Mouse (Mus musculus): Measurements from ENCODE around the gene Acox2.
A peak's percentile ranks its signal among the peaks of the same experiment; 100 is the strongest.

Gene Acox2

GRCm38 (mm10) chr14:8249206-8249605 lies 9.9 kb downstream of the Acox2 start:
- no peak for DNase-seq (ENCODE audit: low spot score in 2 of 2)

DNA sequence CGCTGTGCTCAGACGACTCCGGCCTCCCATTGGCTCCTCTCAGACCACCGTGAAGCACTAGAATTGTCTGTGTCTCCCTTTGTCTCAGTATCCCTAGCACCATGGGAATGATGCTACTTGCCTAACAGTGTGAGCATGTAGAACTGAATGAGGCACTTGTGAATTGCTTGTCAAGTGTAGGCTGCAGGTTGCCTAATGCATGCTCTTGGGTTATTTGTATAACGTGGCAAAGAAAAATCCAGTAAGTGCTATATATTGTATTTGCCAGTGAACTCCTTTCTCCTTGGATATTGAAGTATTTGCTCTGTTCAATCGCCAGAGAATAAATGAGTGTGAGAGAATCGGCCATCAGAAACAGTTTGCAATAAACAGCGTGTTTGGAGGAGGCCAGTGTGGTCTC lies 12.3 kb downstream of the Acox2 start:
- no peak for DNase-seq (ENCODE audit: low spot score in 2 of 2)

DNA sequence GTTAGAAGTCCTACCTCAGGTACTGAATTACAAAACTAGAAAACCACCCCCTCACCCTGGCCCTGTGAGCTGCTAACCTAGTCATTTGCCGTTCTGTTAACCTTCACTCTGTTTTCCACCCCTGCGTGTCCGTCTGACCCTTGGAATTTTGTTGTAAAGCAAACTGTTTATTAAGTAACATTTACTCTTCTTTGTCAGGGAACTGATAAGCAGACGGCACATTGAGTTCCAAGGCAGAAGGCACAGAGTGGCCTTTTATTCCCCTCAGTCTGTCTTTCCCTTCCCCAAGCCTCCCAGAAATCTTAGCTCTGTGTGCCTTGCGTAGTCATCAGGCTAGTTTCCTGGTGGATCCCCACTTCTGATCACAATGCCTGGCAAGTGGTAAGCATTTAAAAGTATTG lies 14.9 kb downstream of the Acox2 start:
- DNase-seq (ENCODE audit: low spot score in 2 of 2): no peak

GRCm38 (mm10) chr14:8243136-8243888 lies 15.8 kb downstream of the Acox2 start:
- no peak for DNase-seq (ENCODE audit: low spot score in 2 of 2)

DNA sequence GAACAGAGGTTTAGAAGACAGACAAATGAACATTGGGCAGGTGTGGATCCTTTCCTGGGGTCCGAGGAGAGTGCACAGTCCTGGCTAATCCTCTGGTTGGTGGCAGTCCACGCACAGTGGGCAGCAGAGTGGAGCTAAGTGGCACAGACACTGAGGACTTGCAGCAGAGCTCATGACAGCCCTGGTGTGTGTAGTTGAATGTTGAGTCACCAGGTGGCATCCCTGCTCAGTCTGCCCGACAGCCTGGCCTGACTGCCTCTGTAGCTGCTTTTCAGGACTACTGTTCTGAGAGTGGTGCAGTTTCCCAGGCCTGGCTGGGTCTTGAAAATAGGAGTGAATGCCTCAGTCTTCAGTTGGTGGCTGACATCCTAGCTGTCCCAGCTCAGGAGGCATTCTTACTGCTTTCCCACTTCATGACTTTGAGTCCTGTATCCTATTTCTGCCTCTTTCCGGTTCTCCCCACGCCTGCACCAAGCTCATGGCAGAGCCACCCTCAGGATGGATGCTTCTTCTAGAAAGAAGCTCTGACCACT lies 16.7 kb downstream of the Acox2 start:
- DNase-seq (ENCODE audit: low spot score in 2 of 2): no peak

DNA sequence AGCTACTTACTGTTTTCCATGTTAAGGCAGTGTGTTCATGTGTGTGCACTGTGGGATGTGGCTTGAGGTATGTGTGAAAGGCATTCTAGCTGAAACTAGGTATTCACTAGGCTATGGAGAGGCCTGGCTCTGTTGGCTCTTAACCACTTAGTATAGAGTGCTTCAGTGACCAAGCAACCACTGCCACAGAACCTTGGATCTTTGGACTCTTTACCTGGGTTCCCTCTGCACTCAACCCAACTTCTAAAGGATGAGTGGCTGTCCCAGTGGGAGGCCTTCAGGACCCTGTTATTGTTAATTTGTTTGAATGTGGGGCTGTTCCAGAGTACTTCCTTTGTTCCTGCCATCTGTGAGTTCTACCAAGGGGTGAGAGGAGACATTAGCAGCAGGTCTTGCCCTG lies 17.3 kb downstream of the Acox2 start:
- no peak for DNase-seq (ENCODE audit: low spot score in 2 of 2)

GRCm38 (mm10) chr14:8233252-8233651 lies 25.9 kb downstream of the Acox2 start:
- no peak for DNase-seq (ENCODE audit: low spot score in 2 of 2)

- no peak for DNase-seq (ENCODE audit: low spot score in 2 of 2)
Measured at GRCm38 (mm10) chr14:8232155-8232910, 26.8 kb downstream of the Acox2 start.

DNA sequence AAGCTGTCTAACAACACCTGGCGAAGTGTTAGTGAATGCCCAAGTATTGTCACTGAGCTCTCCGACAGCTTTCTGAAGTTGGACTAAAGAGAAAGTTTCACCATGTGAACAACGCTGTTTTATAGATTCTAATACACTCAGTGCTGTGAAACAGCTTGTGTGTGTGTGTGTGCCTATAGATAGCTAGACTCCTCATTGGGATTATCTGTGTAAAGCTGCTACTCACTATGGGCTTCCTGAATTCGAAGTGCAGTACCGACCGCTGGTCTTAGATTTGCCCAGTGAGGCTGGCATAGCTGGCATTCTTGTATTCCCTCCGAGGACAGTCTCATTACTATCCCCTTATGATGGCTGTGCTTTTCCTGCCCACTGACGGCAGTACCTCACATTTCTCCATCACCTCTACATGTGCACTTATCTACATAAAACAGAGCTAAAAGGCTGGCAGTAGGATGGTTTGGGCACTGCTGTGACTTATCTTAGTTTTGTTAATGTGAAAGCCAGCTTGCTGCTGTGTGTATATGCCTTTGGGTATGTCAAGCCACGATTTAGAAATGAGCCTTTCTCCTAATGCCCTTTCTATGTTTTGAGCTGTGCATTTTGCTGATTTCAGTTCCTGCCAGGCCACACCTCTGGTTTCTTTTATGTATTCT lies 29.7 kb downstream of the Acox2 start:
- DNase-seq (ENCODE audit: low spot score in 2 of 2): no peak

- no peak for DNase-seq (ENCODE audit: low spot score in 2 of 2)
Measured at GRCm38 (mm10) chr14:8224805-8225204, 34.3 kb downstream of the Acox2 start.

DNA sequence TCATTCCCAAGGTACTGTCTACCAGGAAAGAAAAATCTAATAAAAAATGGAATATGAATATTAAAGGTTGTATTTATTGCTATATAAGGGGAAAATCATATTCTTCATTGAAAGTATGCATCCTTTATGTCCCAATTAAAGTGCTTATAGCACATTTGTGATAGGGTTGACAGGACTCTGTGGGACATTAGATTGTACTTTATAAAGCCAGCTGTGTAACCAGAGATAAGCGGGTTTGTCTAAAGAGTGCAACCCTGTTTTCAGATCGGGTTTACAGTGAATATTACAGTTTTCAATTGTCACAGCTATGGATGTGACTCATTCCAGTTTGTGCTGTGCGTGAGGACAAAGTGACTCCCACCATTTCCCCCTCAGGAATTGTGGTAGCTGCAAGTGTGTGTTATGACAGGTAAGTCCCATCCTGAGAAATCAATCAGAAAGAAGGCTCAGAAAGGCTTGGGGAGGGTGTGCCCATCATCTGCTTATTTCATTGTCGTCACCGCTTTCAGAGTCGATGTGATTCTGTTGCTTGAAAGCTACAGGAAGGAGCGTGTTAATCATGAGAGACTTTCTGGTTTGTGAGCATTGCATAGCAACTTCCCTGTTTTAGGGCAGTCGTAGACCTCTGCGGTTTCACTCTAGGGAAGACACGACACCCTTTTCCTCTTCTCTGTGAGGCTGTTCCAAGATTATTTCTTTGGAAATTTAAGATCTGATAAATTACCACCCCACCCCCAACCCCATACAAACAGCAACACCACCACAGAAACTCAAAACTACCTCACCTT lies 35.5 kb downstream of the Acox2 start:
- no peak for DNase-seq (ENCODE audit: low spot score in 2 of 2)

GRCm38 (mm10) chr14:8222561-8222960 lies 36.6 kb downstream of the Acox2 start:
- no peak for DNase-seq (ENCODE audit: low spot score in 2 of 2)

DNA sequence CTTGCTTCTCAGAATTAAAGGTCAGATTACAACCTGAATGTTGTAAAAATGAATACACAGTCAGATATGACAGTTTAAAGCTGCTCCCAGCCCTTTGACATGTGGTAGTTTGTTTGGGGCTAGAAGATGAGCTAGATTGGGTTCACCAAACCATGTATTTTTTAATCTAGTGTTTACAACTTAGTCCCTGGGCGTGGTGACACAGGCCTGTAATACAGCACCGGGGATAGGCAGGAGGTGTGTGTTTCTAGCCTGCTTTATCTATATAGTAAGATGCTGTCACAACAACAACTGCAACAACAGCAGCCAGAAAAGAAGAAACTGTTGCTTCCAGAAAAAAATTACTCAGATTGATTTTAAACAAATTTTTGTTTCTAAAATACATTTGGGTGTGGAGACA lies 38.2 kb downstream of the Acox2 start:
- no peak for DNase-seq (ENCODE audit: low spot score in 2 of 2)

GRCm38 (mm10) chr14:8220306-8220705 lies 38.8 kb downstream of the Acox2 start:
- no peak for DNase-seq (ENCODE audit: low spot score in 2 of 2)

DNA sequence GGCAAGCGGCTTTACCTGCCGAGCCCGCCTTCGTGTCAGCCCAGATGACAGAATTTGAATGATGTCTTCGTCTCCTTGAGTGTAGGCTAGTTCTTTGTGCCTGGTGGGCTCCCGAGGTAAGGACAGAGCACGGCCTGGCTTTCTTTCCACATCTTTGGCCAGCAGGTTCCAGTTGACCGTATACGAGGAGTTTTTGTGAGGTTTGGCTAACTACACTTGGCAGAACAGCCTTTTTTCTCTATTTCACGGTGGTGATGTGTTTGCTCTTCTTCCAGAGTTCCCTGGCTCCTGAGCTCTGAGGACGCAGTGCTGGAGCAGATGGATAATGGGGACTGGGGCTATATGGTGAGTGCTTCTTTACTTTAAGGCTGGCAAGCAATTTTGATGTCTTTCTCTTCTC lies 39.3 kb downstream of the Acox2 start:
- no peak for DNase-seq (ENCODE audit: low spot score in 2 of 2)

GRCm38 (mm10) chr14:8218730-8219380 lies 40.3 kb downstream of the Acox2 start:
- peak in 1 of 2 experiments; percentile 13 for DNase-seq (ENCODE audit: low spot score in 2 of 2)

DNA sequence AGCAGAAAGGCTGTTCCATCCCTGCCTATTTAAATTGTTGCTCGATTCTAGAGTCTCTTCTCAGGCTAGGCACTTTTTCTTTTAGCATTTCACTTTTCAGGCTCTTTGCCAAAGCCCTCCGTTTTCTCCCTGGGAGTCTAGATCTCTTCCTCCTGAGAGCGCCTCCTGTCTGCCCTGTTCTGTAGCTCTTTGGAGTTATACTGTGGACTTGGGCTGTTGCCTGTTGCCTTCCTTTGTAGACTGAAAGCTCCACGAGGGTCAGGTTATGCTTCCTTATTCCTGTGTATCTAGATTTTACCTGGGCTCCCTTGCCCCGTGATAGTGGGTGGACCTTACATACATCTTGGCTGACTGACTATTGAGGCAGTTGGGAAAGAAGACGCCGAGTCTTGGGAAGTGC lies 40.9 kb downstream of the Acox2 start:
- no peak for DNase-seq (ENCODE audit: low spot score in 2 of 2)

- no peak for DNase-seq (ENCODE audit: low spot score in 2 of 2)
Measured at GRCm38 (mm10) chr14:8216100-8216499, 43.1 kb downstream of the Acox2 start.

DNA sequence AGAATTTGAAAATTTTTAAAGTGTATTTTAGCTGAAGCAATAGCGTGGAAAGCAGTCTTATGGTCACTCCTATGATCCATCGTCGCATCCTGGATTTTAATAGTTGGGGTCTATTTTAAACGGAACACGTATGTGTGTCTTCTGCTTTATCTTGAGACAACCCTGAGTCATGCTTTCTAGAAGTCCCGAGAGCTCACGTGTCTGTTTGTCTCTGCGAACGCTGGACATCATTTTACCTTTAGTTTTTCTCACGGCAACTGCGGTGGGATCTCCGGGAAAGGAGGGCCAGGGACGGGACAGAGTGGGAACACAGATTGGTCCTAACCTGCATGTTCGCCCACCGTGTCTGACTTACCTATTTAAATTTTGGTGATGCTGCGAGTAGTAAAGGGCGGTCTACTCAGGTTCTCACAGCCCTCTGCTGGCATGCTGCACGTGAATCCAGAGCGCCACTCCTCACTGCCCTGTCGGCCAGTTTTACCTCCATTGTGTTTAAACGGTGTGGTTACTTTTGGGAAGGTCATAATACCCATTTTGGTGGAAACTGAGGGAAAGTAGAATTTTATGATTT lies 43.9 kb downstream of the Acox2 start:
- DNase-seq (ENCODE audit: low spot score in 2 of 2): no peak

- DNase-seq (ENCODE audit: low spot score in 2 of 2): peak; percentile 5 to 28
Measured at GRCm38 (mm10) chr14:8214299-8215207, 44.6 kb downstream of the Acox2 start.
